Mouse (Mus musculus) gastrocnemius, postnatal 4 days (tissue): ENCODE results near the gene Camk2b. TPM values are rescaled to one million over a fixed set of nuclear protein-coding genes. Genes with fewer than 3 reads are reported as not detected.

Experiments
- DNase-seq, 2 experiments: peaks; one replicate each; pipeline ENCODE4 v3.0.0; 2021 to 2022; ENCODE audit warnings: low spot score in 2 of 2, mixed read lengths in 2 of 2
- total RNA-seq, 2 experiments: library from RNA; stranded (reverse); gene quantifications; 2 replicates each; pipeline ENCODE4 v1.2.3; 2021

Camk2b gene
- total RNA-seq, 2 experiments from 2014 or later, result 190 to 199 TPM

- peak in 1 of 2 experiments; percentile 59 for DNase-seq
Observed at GRCm38 (mm10) chr11:5990910-5991309, 75.3 kb downstream of the Camk2b start.

- no peak for DNase-seq
Observed at GRCm38 (mm10) chr11:5989954-5990593, 76.1 kb downstream of the Camk2b start.

- no peak for DNase-seq
Observed at GRCm38 (mm10) chr11:5988126-5988525, 78.0 kb downstream of the Camk2b start.

- no peak for DNase-seq
Observed at GRCm38 (mm10) chr11:5983629-5984028, 82.5 kb downstream of the Camk2b start.

GRCm38 (mm10) chr11:5981323-5981722 lies 84.8 kb downstream of the Camk2b start:
- DNase-seq, result no peak

- DNase-seq, result no peak
Observed at GRCm38 (mm10) chr11:5980561-5980960, 85.6 kb downstream of the Camk2b start.

GRCm38 (mm10) chr11:5980108-5980507 lies 86.1 kb downstream of the Camk2b start:
- no peak for DNase-seq

GRCm38 (mm10) chr11:5979088-5979487 lies 87.1 kb downstream of the Camk2b start:
- no peak for DNase-seq

- no peak for DNase-seq
Observed at GRCm38 (mm10) chr11:5976106-5976505, 90.1 kb downstream of the Camk2b start.

- peak in 1 of 2 experiments; percentile 64 for DNase-seq
Observed at GRCm38 (mm10) chr11:5975068-5975467, 91.1 kb downstream of the Camk2b start.

- DNase-seq, result no peak
Observed at GRCm38 (mm10) chr11:5974053-5974452, 92.1 kb downstream of the Camk2b start.

GRCm38 (mm10) chr11:5973151-5973550 lies 93.0 kb downstream of the Camk2b start:
- DNase-seq, result no peak

GRCm38 (mm10) chr11:5971202-5971601 lies 95.0 kb downstream of the Camk2b start:
- no peak for DNase-seq

GRCm38 (mm10) chr11:5968223-5968622 lies 97.9 kb downstream of the Camk2b start:
- DNase-seq, result no peak

- DNase-seq, result no peak
Observed at GRCm38 (mm10) chr11:5966751-5967150, 99.4 kb downstream of the Camk2b start.

- DNase-seq, result no peak
Observed at GRCm38 (mm10) chr11:5965865-5966264, 100.3 kb downstream of the Camk2b start.

GRCm38 (mm10) chr11:5960051-5960450 lies 106.1 kb downstream of the Camk2b start:
- no peak for DNase-seq

GRCm38 (mm10) chr11:5955546-5956276 lies 110.5 kb downstream of the Camk2b start, which contains the start of gene Ykt6:
TSS of gene Ykt6 (plus strand) at chr11:5955693.
- DNase-seq, result peak; percentile 96 to 98

- DNase-seq, result peak in 1 of 2 experiments; percentile 48
Observed at GRCm38 (mm10) chr11:5954965-5955504, 111.1 kb downstream of the Camk2b start.

- DNase-seq, result no peak
Observed at GRCm38 (mm10) chr11:5954435-5954834, 111.7 kb downstream of the Camk2b start.

GRCm38 (mm10) chr11:5953130-5953765 lies 112.9 kb downstream of the Camk2b start:
- no peak for DNase-seq

GRCm38 (mm10) chr11:5952501-5952900 lies 113.7 kb downstream of the Camk2b start:
- no peak for DNase-seq
